Mouse (Mus musculus) intestine, postnatal 0 days (tissue): ENCODE results near the gene Ddx52. TPM values are rescaled to one million over a fixed set of nuclear protein-coding genes. Genes with fewer than 3 reads are reported as not detected.

Experiments used
- ATAC-seq: fragments of 200-750 bp; cut with Nextera tagmentation; 2 replicates; pipeline ENCODE4 v1.8.0; 2017; ENCODE audit warnings: mild to moderate bottlenecking, moderate TSS enrichment, moderate library complexity
- H3K27ac ChIP-seq: fragments of 300-500 bp; sonication (generic); 2 replicates; pipeline ENCODE4 v1.5.1; 2014; ENCODE audit warnings: mild to moderate bottlenecking, low read depth, low read length, moderate library complexity
- H3K27me3 ChIP-seq: fragments of 300-500 bp; sonication (generic); replicated peaks from 2 replicates; pipeline ENCODE4 v1.6.1; 2014; ENCODE audit warnings: low read length, mixed read lengths; ENCODE audit not compliant: control insufficient read depth, insufficient read depth
- H3K36me3 ChIP-seq: fragments of 300-500 bp; sonication (generic); 2 replicates; pipeline ENCODE4 v1.6.1; 2014; ENCODE audit warnings: mild to moderate bottlenecking, moderate library complexity; ENCODE audit not compliant: control insufficient read depth, insufficient read depth
- H3K4me1 ChIP-seq: fragments of 300-500 bp; sonication (generic); replicated peaks from 2 replicates; pipeline ENCODE4 v1.6.1; 2014; ENCODE audit warnings: antibody characterized with exemption, low read length, mixed read lengths; ENCODE audit not compliant: control insufficient read depth, insufficient read depth
- H3K4me2 ChIP-seq: fragments of 300-500 bp; sonication (generic); replicated peaks from 2 replicates; pipeline ENCODE4 v1.6.1; 2014; ENCODE audit warnings: low read depth, mild to moderate bottlenecking, moderate library complexity
- H3K4me3 ChIP-seq: fragments of 300-500 bp; sonication (generic); 2 replicates; pipeline ENCODE4 v1.5.1; 2014; ENCODE audit warnings: low read depth, low read length
- H3K9ac ChIP-seq: fragments of 300-500 bp; sonication (generic); 2 replicates; pipeline ENCODE4 v1.6.1; 2014; ENCODE audit warnings: mild to moderate bottlenecking, low read depth, low read length
- H3K9me3 ChIP-seq: fragments of 300-500 bp; sonication (generic); 2 replicates; pipeline ENCODE4 v1.6.1; 2016; ENCODE audit warnings: mixed run types; ENCODE audit not compliant: control insufficient read depth
- CTCF ChIP-seq: sonication (generic); IDR thresholded peaks from 2 replicates; pipeline ENCODE4 v1.5.1; 2016; ENCODE audit warnings: low read depth, mild to moderate bottlenecking, control low read depth, antibody characterized with exemption, moderate library complexity
- WGBS: fragments of 180-500 bp; shearing (Covaris S2); extraction: QIAGEN DNeasy Blood & Tissue Kit; methylation state at CpG from one replicate; pipeline ENCODE4 v1.1.7; 2014; 5-methylcytosine and 5-hydroxymethylcytosine counted together
- polyA plus RNA-seq: library from polyadenylated mRNA; unstranded; fragments of >200 nt; fragmentation: Nextera tagmentation; extraction: Ambion mirVana; gene quantifications from 2 replicates; pipeline ENCODE4 v1.2.1, GENCODE M21; 2015

The Ddx52 gene
- polyA plus RNA-seq, 1 experiment from 2014 or later = 14.1 TPM

DNA sequence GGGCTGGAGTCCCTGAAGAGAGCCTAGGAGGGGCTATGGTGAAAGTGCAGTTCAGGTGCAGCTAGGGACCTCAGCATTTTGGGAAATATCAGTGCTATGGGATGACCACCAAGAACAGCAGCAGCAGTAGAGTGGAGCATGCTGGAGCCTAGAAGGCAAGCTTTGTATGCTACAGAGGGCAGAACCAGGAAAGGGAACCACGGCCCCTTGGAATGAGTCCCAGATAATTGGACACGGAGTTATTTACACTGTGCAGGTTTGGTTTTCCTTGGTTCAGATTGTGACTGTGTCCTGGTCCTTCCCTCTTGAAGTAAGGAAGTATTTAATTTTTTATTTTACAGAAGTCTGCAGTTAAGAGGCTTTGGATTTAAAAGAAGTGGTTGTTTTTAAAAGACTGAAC lies 51.6 kb downstream of the Ddx52 start:
- no peak overlapping the region for H3K9ac ChIP-seq
- no peak overlapping the region for H3K4me2 ChIP-seq
- ATAC-seq = no peak
- TF ChIP-seq CTCF = no peak
- no peak overlapping the region for H3K27ac ChIP-seq
- no peak overlapping the region for H3K4me3 ChIP-seq
- no peaks in the 10 kb centered on the region for H3K4me1 ChIP-seq
- WGBS = 61% methylated on average over 2 of the region's 2 CpGs
- H3K9me3 ChIP-seq = no peaks in the 10 kb centered on the region
- H3K27me3 ChIP-seq = no peaks in the 10 kb centered on the region
- H3K36me3 ChIP-seq = peaks cover 62% of the 10 kb centered on the region

DNA sequence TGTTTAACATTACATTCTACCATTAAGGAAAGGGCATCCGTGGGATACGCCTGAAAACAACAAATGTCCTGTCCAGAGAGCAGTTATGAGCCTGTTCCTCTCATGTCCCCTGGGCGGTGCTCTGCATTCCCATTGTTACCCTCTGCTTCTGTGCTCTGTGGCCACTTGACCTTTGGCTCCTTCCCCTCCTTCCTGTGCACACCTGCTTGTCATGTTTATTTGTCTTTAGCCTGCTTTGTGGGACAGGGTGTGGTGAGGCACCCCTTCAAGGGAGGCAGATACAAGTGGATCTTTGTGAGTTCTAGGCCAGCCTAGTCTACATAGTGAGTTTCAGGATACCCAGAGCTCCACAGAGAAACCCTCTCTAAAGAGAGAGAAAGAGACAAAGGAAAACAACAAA lies 52.6 kb downstream of the Ddx52 start:
- no peak for ATAC-seq
- H3K9me3 ChIP-seq = no peaks in the 10 kb centered on the region
- no peak overlapping the region for H3K27ac ChIP-seq
- no peaks in the 10 kb centered on the region for H3K4me1 ChIP-seq
- H3K27me3 ChIP-seq = no peaks in the 10 kb centered on the region
- peaks cover 58% of the 10 kb centered on the region for H3K36me3 ChIP-seq
- no peak for TF ChIP-seq CTCF
- no peak overlapping the region for H3K9ac ChIP-seq
- no peak overlapping the region for H3K4me3 ChIP-seq
- 73% methylated on average over 3 of the region's 3 CpGs for WGBS
- no peak overlapping the region for H3K4me2 ChIP-seq

DNA sequence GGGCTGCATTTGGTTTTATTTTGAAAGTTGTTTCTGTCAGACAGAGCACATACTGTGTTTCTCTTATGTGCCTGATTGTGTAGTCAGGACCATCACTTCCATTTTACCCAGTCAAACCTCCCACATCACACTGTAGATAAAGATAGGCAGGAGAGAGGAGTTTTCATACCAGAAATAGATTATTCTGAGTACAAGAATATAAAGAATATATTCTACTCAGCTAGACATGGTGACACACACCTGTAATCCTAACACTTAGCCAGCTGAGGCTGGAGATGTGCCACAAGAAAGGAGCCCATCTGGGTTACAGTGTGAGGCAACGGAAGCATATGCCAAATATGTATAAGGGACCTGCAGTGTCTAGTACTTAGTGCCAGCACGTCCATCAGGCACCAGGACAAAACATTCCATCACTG lies 53.7 kb downstream of the Ddx52 start:
- H3K27me3 ChIP-seq = no peaks in the 10 kb centered on the region
- no peak overlapping the region for H3K4me3 ChIP-seq
- no peak overlapping the region for H3K9ac ChIP-seq
- H3K36me3 ChIP-seq = peaks cover 54% of the 10 kb centered on the region
- no peaks in the 10 kb centered on the region for H3K9me3 ChIP-seq
- ATAC-seq = no peak
- H3K27ac ChIP-seq = no peak overlapping the region
- no peaks in the 10 kb centered on the region for H3K4me1 ChIP-seq
- 91% methylated on average over 2 of the region's 2 CpGs for WGBS
- H3K4me2 ChIP-seq = no peak overlapping the region
- no peak for TF ChIP-seq CTCF

DNA sequence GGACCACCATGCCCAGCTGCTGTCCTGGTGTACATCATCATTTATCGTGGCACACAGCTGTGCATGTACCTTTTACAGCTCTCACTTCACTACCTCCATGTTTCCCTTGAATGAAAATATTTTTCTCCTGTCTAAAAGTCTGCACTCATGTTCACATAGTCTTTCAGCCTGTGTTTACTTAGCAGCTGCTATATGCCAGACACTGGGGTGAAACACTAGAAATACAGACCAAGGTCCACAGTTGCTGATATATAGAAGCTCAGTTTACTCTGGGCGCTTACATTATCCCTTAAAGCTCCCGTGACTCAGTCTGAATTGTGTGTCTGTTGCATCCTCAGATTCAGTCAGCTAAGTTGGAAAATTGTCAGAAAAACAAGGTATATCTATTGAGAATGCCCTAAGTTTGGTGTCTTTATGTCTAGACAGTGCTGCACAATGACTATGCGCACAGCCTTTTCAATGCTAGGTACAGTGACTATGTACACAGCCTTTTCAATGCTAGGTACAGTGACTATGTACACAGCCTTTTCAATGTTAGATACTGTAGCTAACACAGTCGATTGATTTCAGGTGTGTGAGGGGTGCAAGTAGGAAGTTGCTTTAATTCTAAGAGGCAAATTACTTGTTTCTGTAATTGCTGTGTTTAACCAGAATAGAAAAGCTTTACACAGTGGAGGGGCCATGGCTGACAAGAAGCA lies 55.5 kb downstream of the Ddx52 start:
- WGBS = 77% methylated on average over 5 of the region's 5 CpGs

DNA sequence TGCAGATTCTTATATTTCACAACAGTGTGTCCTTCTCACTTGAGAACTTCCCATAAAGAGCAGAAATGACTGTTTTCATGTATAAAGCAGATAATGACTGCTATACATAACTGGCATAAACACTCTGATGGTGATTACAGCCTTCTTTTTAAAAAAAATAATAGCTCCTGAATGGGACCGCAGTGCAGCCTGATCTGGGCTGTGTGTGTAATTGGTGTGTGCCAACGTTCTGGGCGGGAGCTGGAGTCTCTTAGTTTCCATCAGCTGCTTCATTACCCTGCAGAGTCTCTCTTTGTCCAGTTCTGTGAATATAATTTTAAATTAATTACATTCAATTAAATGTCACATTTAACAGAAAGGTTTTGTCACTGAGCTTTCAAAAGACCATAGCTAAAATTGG lies 57.1 kb downstream of the Ddx52 start:
- no peak for TF ChIP-seq CTCF
- Histone ChIP-seq H3K4me2 (no peak overlapping the region), H3K4me1 (no peaks in the 10 kb centered on the region), H3K4me3 (no peak overlapping the region), H3K27ac (no peak overlapping the region), H3K9ac (no peak overlapping the region), H3K9me3 (no peaks in the 10 kb centered on the region), H3K27me3 (no peaks in the 10 kb centered on the region), H3K36me3 (peaks cover 52% of the 10 kb centered on the region)
- no peak for ATAC-seq
- 91% methylated on average over 3 of the region's 3 CpGs for WGBS

More for the DNA sequence above, 55.5 kb downstream of the Ddx52 start:
- no peaks in the 10 kb centered on the region for H3K27me3 ChIP-seq
- TF ChIP-seq CTCF = no peak
- H3K4me3 ChIP-seq = no peak overlapping the region
- ATAC-seq = no peak
- no peak overlapping the region for H3K9ac ChIP-seq
- no peaks in the 10 kb centered on the region for H3K9me3 ChIP-seq
- H3K4me2 ChIP-seq = no peak overlapping the region
- H3K4me1 ChIP-seq = no peaks in the 10 kb centered on the region
- H3K36me3 ChIP-seq = peaks cover 50% of the 10 kb centered on the region
- H3K27ac ChIP-seq = no peak overlapping the region

DNA sequence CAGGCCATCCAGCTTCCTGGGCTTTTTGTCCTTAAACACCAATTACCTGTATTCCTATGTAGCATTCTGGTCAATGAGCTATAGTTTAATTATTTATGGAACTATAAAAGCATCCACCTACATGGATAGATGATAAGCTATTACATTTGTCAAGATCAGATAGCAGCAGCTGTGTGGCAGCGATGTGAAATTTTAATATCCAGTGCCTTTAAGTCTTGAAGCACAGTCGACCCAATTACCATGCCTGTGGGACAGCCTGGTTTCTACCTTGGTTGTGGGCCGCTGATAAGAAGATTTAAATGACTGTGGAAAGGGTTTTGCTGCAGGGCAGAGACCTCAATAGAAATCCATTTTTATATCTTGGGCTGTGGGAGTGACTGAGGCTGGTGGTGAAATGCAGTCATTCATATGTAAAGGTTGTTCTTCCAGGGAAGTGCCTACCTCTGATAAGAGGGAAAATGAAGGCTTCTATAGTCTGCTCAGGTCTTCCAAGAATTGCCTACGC lies 57.6 kb downstream of the Ddx52 start:
- no peak overlapping the region for H3K9ac ChIP-seq
- H3K4me2 ChIP-seq = no peak overlapping the region
- no peaks in the 10 kb centered on the region for H3K27me3 ChIP-seq
- no peaks in the 10 kb centered on the region for H3K4me1 ChIP-seq
- H3K9me3 ChIP-seq = no peaks in the 10 kb centered on the region
- TF ChIP-seq CTCF = no peak
- ATAC-seq = no peak
- peaks cover 51% of the 10 kb centered on the region for H3K36me3 ChIP-seq
- H3K27ac ChIP-seq = no peak overlapping the region
- WGBS = 90% methylated on average over 4 of the region's 4 CpGs
- no peak overlapping the region for H3K4me3 ChIP-seq
